Mouse (Mus musculus): ENCODE data around the gene Numbl. TPM values are rescaled to one million over a fixed set of nuclear protein-coding genes. Genes with fewer than 3 reads are reported as not detected.
A peak's percentile ranks its signal among the peaks of the same experiment; 100 is the strongest.

Gene Numbl
- polyA plus RNA-seq, 1 experiment, result 10.7 TPM

DNA sequence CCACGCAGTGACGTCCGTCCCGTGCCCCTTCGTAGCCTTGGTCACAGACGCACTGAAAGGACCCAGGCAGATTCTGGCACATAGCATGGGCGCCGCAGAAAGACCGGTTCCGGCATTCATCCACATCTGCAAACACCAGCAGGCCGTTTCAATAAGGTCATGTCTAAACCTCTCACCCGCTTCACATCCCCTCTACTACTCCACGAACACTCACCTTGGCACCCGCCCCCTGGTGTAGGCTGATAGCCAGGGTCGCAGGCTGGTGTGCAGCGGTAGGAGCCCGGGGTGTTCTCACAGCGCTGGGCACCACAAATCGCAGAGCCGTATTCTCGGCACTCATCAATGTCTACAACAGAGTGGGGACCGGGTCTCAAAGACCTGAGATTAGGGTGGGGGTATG, 61.2 kb downstream of the Numbl start:
- Histone ChIP-seq H3K27me3 (ENCODE audit: control insufficient read depth, insufficient read depth, low read length) (no peaks in the 10 kb centered on the region), H3K4me1 (replicated peaks; ENCODE audit: control insufficient read depth, insufficient read depth, low read length) (peaks cover 20% of the 10 kb centered on the region), H3K27ac (ENCODE audit: control insufficient read depth, insufficient read depth, low read length) (no peak overlapping the region), H3K4me3 (ENCODE audit: control insufficient read depth, insufficient read depth, low read length) (no peak overlapping the region), H3K36me3 (ENCODE audit: control insufficient read depth, insufficient read depth, low read length) (no peaks in the 10 kb centered on the region)
- WGBS, result 96% methylated on average over 22 of the region's 22 CpGs
- no peak for TF ChIP-seq POLR2A (IDR thresholded peaks at IDR 0.05; ENCODE audit: control insufficient read depth, extremely low read depth, insufficient read depth, low read length, poor library complexity)
- TF ChIP-seq CTCF (IDR thresholded peaks at IDR 0.05; ENCODE audit: borderline replicate concordance, control insufficient read depth, extremely low read depth, insufficient read depth, low read length, poor library complexity), result no peak
- DNase-seq, result no peak

GRCm38 (mm10) chr7:27322291-27322690, 64.1 kb downstream of the Numbl start:
- H3K36me3 ChIP-seq (ENCODE audit: control insufficient read depth, insufficient read depth, low read length), result no peaks in the 10 kb centered on the region
- no peak for DNase-seq
- no peak overlapping the region for H3K4me3 ChIP-seq (ENCODE audit: control insufficient read depth, insufficient read depth, low read length)
- H3K27me3 ChIP-seq (ENCODE audit: control insufficient read depth, insufficient read depth, low read length), result no peaks in the 10 kb centered on the region; the same call in 1 of the 2 replicates
- TF ChIP-seq CTCF (IDR thresholded peaks at IDR 0.05; ENCODE audit: borderline replicate concordance, control insufficient read depth, extremely low read depth, insufficient read depth, low read length, poor library complexity) (no peak), POLR2A (IDR thresholded peaks at IDR 0.05; ENCODE audit: control insufficient read depth, extremely low read depth, insufficient read depth, low read length, poor library complexity) (no peak)
- H3K4me1 ChIP-seq (replicated peaks; ENCODE audit: control insufficient read depth, insufficient read depth, low read length), result peaks cover 11% of the 10 kb centered on the region; the same call in 1 of the 2 replicates
- 67% methylated on average over 13 of the region's 13 CpGs for WGBS
- H3K27ac ChIP-seq (ENCODE audit: control insufficient read depth, insufficient read depth, low read length), result no peak overlapping the region

GRCm38 (mm10) chr7:27323001-27323400, 64.8 kb downstream of the Numbl start:
- TF ChIP-seq POLR2A (IDR thresholded peaks at IDR 0.05; ENCODE audit: control insufficient read depth, extremely low read depth, insufficient read depth, low read length, poor library complexity), result no peak
- no peak for TF ChIP-seq CTCF (IDR thresholded peaks at IDR 0.05; ENCODE audit: borderline replicate concordance, control insufficient read depth, extremely low read depth, insufficient read depth, low read length, poor library complexity)
- H3K4me1 ChIP-seq (replicated peaks; ENCODE audit: control insufficient read depth, insufficient read depth, low read length), result peaks cover 11% of the 10 kb centered on the region; the same call in 1 of the 2 replicates
- H3K27me3 ChIP-seq (ENCODE audit: control insufficient read depth, insufficient read depth, low read length), result no peaks in the 10 kb centered on the region; the same call in 1 of the 2 replicates

DNA sequence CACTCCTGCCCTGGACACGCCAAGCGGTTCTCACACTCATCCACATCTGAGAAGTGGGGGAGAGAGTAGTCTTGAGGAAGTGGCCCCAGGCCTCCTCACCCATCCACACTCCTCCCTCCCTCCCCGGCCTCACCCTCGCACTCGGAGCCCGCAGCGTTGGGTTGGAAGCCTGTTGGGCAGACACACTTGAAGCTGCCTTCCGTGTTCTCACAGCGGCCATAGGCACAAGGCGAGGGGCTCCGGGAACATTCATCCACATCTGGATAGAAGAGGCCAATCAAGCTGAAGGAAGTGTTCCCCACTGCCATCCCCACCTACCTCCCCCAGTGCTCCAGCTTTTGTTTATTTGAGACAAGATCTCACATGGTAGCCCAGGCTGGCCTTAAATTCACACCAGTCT, 65.9 kb downstream of the Numbl start:
- 96% methylated on average over 11 of the region's 11 CpGs for whole genome bisulfite sequencing
- no peak overlapping the region for H3K27ac ChIP-seq (ENCODE audit: control insufficient read depth, insufficient read depth, low read length)
- H3K27me3 ChIP-seq (ENCODE audit: control insufficient read depth, insufficient read depth, low read length), result no peaks in the 10 kb centered on the region; the same call in 1 of the 2 replicates
- no peak for TF ChIP-seq POLR2A (IDR thresholded peaks at IDR 0.05; ENCODE audit: control insufficient read depth, extremely low read depth, insufficient read depth, low read length, poor library complexity)
- TF ChIP-seq CTCF (IDR thresholded peaks at IDR 0.05; ENCODE audit: borderline replicate concordance, control insufficient read depth, extremely low read depth, insufficient read depth, low read length, poor library complexity), result no peak
- DNase-seq, result no peak
- H3K36me3 ChIP-seq (ENCODE audit: control insufficient read depth, insufficient read depth, low read length), result no peaks in the 10 kb centered on the region
- H3K4me1 ChIP-seq (replicated peaks; ENCODE audit: control insufficient read depth, insufficient read depth, low read length), result peaks cover 16% of the 10 kb centered on the region
- no peak overlapping the region for H3K4me3 ChIP-seq (ENCODE audit: control insufficient read depth, insufficient read depth, low read length)

More at GRCm38 (mm10) chr7:27323001-27323400, 64.8 kb downstream of the Numbl start:
- 97% methylated on average over 5 of the region's 5 CpGs for WGBS
- DNase-seq, result no peak
- no peaks in the 10 kb centered on the region for H3K36me3 ChIP-seq (ENCODE audit: control insufficient read depth, insufficient read depth, low read length)
- H3K27ac ChIP-seq (ENCODE audit: control insufficient read depth, insufficient read depth, low read length), result no peak overlapping the region
- H3K4me3 ChIP-seq (ENCODE audit: control insufficient read depth, insufficient read depth, low read length), result no peak overlapping the region

- Histone ChIP-seq H3K36me3 (ENCODE audit: control insufficient read depth, insufficient read depth, low read length) (no peaks in the 10 kb centered on the region), H3K4me1 (replicated peaks; ENCODE audit: control insufficient read depth, insufficient read depth, low read length) (peaks cover 21% of the 10 kb centered on the region), H3K4me3 (ENCODE audit: control insufficient read depth, insufficient read depth, low read length) (no peak overlapping the region), H3K27ac (ENCODE audit: control insufficient read depth, insufficient read depth, low read length) (no peak overlapping the region), H3K27me3 (ENCODE audit: control insufficient read depth, insufficient read depth, low read length) (peaks cover under 1% of the 10 kb centered on the region; the same call in 1 of the 2 replicates)
- DNase-seq, result no peak
- WGBS, result 47% methylated on average over 20 of the region's 20 CpGs
- TF ChIP-seq POLR2A (IDR thresholded peaks at IDR 0.05; ENCODE audit: control insufficient read depth, extremely low read depth, insufficient read depth, low read length, poor library complexity) (no peak), CTCF (IDR thresholded peaks at IDR 0.05; ENCODE audit: borderline replicate concordance, control insufficient read depth, extremely low read depth, insufficient read depth, low read length, poor library complexity) (no peak)
Measured at GRCm38 (mm10) chr7:27324928-27325327, 66.7 kb downstream of the Numbl start.

GRCm38 (mm10) chr7:27325697-27326096, 67.5 kb downstream of the Numbl start:
- peaks cover 6% of the 10 kb centered on the region; the same call in 1 of the 2 replicates for H3K27me3 ChIP-seq (ENCODE audit: control insufficient read depth, insufficient read depth, low read length)
- H3K27ac ChIP-seq (ENCODE audit: control insufficient read depth, insufficient read depth, low read length), result no peak overlapping the region
- WGBS, result 4% methylated on average over 24 of the region's 24 CpGs
- peaks cover 25% of the 10 kb centered on the region for H3K4me1 ChIP-seq (replicated peaks; ENCODE audit: control insufficient read depth, insufficient read depth, low read length)
- peak overlapping the region; percentile 38 for H3K4me3 ChIP-seq (ENCODE audit: control insufficient read depth, insufficient read depth, low read length)
- TF ChIP-seq POLR2A (IDR thresholded peaks at IDR 0.05; ENCODE audit: control insufficient read depth, extremely low read depth, insufficient read depth, low read length, poor library complexity), result no peak
- TF ChIP-seq CTCF (IDR thresholded peaks at IDR 0.05; ENCODE audit: borderline replicate concordance, control insufficient read depth, extremely low read depth, insufficient read depth, low read length, poor library complexity), result no peak
- DNase-seq, result no peak
- H3K36me3 ChIP-seq (ENCODE audit: control insufficient read depth, insufficient read depth, low read length), result no peaks in the 10 kb centered on the region

Measured in thymus, adult 2 months (tissue).